In the genomic region with DNA sequence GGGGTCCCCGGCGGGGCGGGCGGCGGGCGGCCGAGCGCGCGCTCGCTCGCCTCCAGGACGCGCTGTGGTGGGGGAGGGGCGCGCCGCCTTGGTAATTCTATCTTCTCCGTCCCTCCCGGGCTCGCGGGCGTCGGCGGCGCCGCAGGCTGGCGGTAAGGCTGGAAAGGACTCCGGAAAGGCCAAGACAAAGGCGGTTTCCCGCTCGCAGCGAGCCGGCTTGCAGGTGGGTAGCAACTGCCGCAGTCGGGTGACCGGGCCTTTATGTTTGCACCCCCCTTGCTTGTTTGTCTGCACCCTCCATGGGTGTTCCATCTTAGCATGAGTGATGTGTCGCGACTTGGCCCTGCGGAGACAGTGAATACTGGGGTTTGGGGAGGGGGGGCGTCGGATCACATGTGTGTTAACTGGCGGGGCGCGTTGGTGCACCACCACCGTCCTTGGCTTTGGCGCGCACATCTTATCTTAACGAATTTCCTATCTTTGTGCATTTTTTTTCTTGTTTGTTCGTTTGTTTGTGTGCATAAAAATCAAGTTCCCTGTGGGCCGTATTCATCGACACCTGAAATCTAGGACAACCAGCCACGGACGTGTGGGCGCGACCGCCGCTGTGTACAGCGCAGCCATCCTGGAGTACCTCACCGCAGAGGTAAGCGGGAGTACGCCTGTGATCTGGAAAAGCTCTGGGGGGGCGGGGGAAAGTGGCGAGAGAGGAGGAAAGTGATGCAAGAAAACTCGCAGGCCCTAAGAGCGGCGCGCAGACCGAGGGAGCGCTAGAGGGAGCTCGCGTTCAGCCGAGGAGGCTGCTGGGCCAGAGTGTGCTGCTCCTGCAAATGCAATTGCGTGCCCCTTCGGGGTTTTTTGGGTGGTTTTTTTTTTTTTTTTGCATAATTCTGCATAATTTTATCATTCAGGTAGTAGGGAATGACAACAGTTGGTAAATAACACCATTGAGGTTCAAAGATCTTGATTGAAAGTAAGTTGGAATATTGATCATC, we compare ENCODE assay signal across 8 mouse cellular contexts. TPM values are rescaled to one million over a fixed set of nuclear protein-coding genes. Genes with fewer than 3 reads are reported as not detected.
DNase-seq lines count a peak whose midpoint lies in the region; ATAC-seq lines count a peak whose summit lies in the region.

No protein-coding gene starts in this region.

- no peaks in the 10 kb centered on the region for H3K9me3 ChIP-seq in intestine, embryonic 15.5 days
- no peaks in the 10 kb centered on the region for H3K9me3 ChIP-seq in midbrain, embryonic 10.5 days (replicated peaks)

- intact Hi-C loops in gastrocnemius, postnatal 36 days (cut with DNase I) = loop anchor here (2.0 to 5.0 kb wide), 4 partner anchors 52 to 577 kb away; a partner anchor contains a TSS
- intact Hi-C loops in left cerebral cortex, postnatal 36 days (cut with DNase I) = loop anchor here (1.0 to 5.0 kb wide), 2 partner anchors 127 to 279 kb away; a partner anchor contains a TSS

- no peaks in the 10 kb centered on the region for H3K36me3 ChIP-seq in intestine, embryonic 15.5 days
- peaks cover 12% of the 10 kb centered on the region for H3K36me3 ChIP-seq in midbrain, embryonic 10.5 days

- H3K9ac ChIP-seq in intestine, embryonic 15.5 days = peak overlapping the region; percentile 95

- under 1% methylated on average over 64 of the region's 74 CpGs for WGBS in intestine, embryonic 15.5 days
- under 1% methylated on average over 74 of the region's 74 CpGs for WGBS in midbrain, embryonic 10.5 days

- H3K4me1 ChIP-seq in intestine, embryonic 15.5 days (replicated peaks) = peaks cover 7% of the 10 kb centered on the region
- H3K4me1 ChIP-seq in midbrain, embryonic 10.5 days = peaks cover 38% of the 10 kb centered on the region

- H3K4me3 ChIP-seq in intestine, embryonic 15.5 days (replicated peaks) = peak overlapping the region; percentile 86
- H3K4me3 ChIP-seq in midbrain, embryonic 10.5 days = peak overlapping the region; percentile 89

- peak; percentile 39 for ATAC-seq in intestine, embryonic 15.5 days

- peak; percentile 93 for DNase-seq in adrenal gland, postnatal 10 days
- DNase-seq in embryo, embryonic 11.5 days (ENCODE audit: low read depth, low spot score) = peak; percentile 84
- peak; percentile 69 to 85 for DNase-seq in gastrocnemius, postnatal 36 days
- peak; percentile 83 to 84 for DNase-seq in left cerebral cortex, postnatal 36 days (ENCODE audit: low spot score in 2 of 2)
- peak; percentile 88 for DNase-seq in midbrain, embryonic 10.5 days (ENCODE audit: low spot score)
- DNase-seq in right cerebral cortex, postnatal 4 days = peak; percentile 95
- DNase-seq in yolk sac, embryonic 10.5 days (ENCODE audit: low spot score) = peak; percentile 92

- H3K27ac ChIP-seq in intestine, embryonic 15.5 days = peak overlapping the region; percentile 97
- H3K27ac ChIP-seq in midbrain, embryonic 10.5 days (replicated peaks) = peak overlapping the region; percentile 99

- H3K27me3 ChIP-seq in intestine, embryonic 15.5 days (replicated peaks) = no peaks in the 10 kb centered on the region
- H3K27me3 ChIP-seq in midbrain, embryonic 10.5 days (ENCODE audit: low read depth, poor library complexity, severe bottlenecking) = no peaks in the 10 kb centered on the region

- peak overlapping the region; percentile 57 for H3K4me2 ChIP-seq in intestine, embryonic 15.5 days (replicated peaks)

RNA-seq across cellular contexts. Expression of a gene that starts 1.0 kb away (rescaled TPM):
- total RNA-seq in adrenal gland, postnatal 10 days (2021) = 100 to 1,000 TPM; 246 to 278 TPM
- total RNA-seq in gastrocnemius, postnatal 36 days (2021) = 10 to 100 TPM; 65.6 to 74.7 TPM
- polyA plus RNA-seq in intestine, embryonic 15.5 days (2015; fragmentation: Nextera tagmentation; extraction: Ambion mirVana) = 1,494 and 1,747 TPM in 2 replicates
- 100 to 1,000 TPM; 160 to 180 TPM for total RNA-seq in left cerebral cortex, postnatal 36 days (2021)
- polyA plus RNA-seq in midbrain, embryonic 10.5 days (2016; fragmentation: Nextera tagmentation; extraction: Ambion mirVana) = 3,193 and 3,605 TPM in 2 replicates

RNA-seq across cellular contexts. Expression of a gene that starts 2.2 kb away (rescaled TPM):
- total RNA-seq in adrenal gland, postnatal 10 days (2021) = 10 to 100 TPM; 15.3 to 16.3 TPM
- total RNA-seq in gastrocnemius, postnatal 36 days (2021) = 1 to 10 TPM; 6.9 to 7.2 TPM
- polyA plus RNA-seq in intestine, embryonic 15.5 days (2015; fragmentation: Nextera tagmentation; extraction: Ambion mirVana) = 13.5 and 14.0 TPM in 2 replicates
- total RNA-seq in left cerebral cortex, postnatal 36 days (2021) = 10 to 100 TPM; 43.9 to 48.8 TPM
- 4.8 and 7.0 TPM in 2 replicates for polyA plus RNA-seq in midbrain, embryonic 10.5 days (2016; fragmentation: Nextera tagmentation; extraction: Ambion mirVana)

RNA-seq across cellular contexts. Expression of a gene that starts 53.0 kb away (rescaled TPM):
- total RNA-seq in adrenal gland, postnatal 10 days (2021) = 10 to 100 TPM; 68.6 to 72.0 TPM
- total RNA-seq in gastrocnemius, postnatal 36 days (2021) = 10 to 100 TPM; 45.2 to 48.5 TPM
- polyA plus RNA-seq in intestine, embryonic 15.5 days (2015; fragmentation: Nextera tagmentation; extraction: Ambion mirVana) = 135 and 139 TPM in 2 replicates
- total RNA-seq in left cerebral cortex, postnatal 36 days (2021) = 10 to 100 TPM; 66.5 to 70.6 TPM
- 91.6 and 91.8 TPM in 2 replicates for polyA plus RNA-seq in midbrain, embryonic 10.5 days (2016; fragmentation: Nextera tagmentation; extraction: Ambion mirVana)

Comparison
In these comparisons a context has a peak if more than half of its experiments do, and no peak if none do; other contexts are left out.
1. Peak in every context shown above with its lines: DNase-seq, ATAC-seq, H3K4me3 ChIP-seq and H3K27ac ChIP-seq.